ENCODE assay signal across 8 mouse cellular contexts in the genomic region with DNA sequence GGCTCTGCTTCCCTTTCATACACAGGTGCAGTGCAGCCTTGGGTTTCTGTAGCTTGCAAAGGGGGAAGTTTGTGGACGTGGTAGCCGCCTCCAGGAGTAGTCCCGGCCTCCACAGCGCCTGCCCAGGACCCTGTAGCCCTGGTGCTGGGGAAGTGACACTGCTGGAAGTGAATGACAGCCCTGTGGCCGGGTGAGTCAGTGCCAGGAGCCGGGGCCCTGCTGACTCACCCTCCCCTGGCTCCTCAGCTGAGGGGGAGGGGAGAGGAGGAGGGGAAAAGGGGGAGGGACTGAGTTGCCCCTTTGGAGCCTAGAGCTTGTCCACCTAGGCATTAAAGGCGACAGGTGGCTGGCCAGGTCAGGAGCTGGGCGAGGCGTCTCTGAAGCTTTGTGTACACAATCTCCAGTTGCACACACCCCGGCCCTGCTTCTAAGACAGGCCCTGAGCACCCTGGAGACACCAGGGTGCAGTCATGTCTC. TPM values are rescaled to one million over a fixed set of nuclear protein-coding genes. Genes with fewer than 3 reads are reported as not detected.
DNase-seq lines count a peak whose midpoint lies in the region; ATAC-seq and TF ChIP-seq lines count a peak whose summit lies in the region.

No protein-coding gene starts in this region.

- no peak overlapping the region for H3K4me2 ChIP-seq in heart, embryonic 12.5 days
- peak overlapping the region; percentile 26 for H3K4me2 ChIP-seq in limb, embryonic 12.5 days
- peak overlapping the region; percentile 21; the same call in 1 of the 2 replicates for H3K4me2 ChIP-seq in stomach, embryonic 15.5 days

- DNase-seq in 416B (ENCODE audit: low read depth) (peak; percentile 94), ES-E14 (ENCODE audit: low read depth, low spot score) (no peak)
- DNase-seq in embryo, embryonic 11 days, result peak; percentile 71
- peak; percentile 57 for DNase-seq in midbrain, embryonic 10.5 days (ENCODE audit: low spot score)
- no peak for DNase-seq in cerebellum, postnatal 4 days (ENCODE audit: low spot score in 2 of 2)

- H3K27ac ChIP-seq in ES-E14 (ENCODE audit: insufficient read depth, low read depth, low read length, poor library complexity, severe bottlenecking), result peak overlapping the region; percentile 91
- H3K27ac ChIP-seq in heart, embryonic 12.5 days (ENCODE audit: poor library complexity, severe bottlenecking), result 0 out of 2 replicates have a peak overlapping the region, but pooled peaks have one; percentile 13
- peak overlapping the region; percentile 80 for H3K27ac ChIP-seq in limb, embryonic 12.5 days
- H3K27ac ChIP-seq in midbrain, embryonic 10.5 days (replicated peaks), result peak overlapping the region; percentile 91
- peak overlapping the region; percentile 78 for H3K27ac ChIP-seq in stomach, embryonic 15.5 days

- in situ Hi-C loops in ES-E14 (cut with MboI; ENCODE audit: low sequenced_read_pairs in 2 of 2, unreplicated experiment in 2 of 2), result no loop called here

- peaks cover 17 to 43% of the 10 kb centered on the region in 2 experiments for H3K4me1 ChIP-seq in ES-E14 (ENCODE audit: control insufficient read depth in 2 of 2, insufficient read depth in 2 of 2, low read length in 2 of 2, poor library complexity in 1 of 2)
- H3K4me1 ChIP-seq in heart, embryonic 12.5 days (replicated peaks), result peaks cover 28% of the 10 kb centered on the region
- H3K4me1 ChIP-seq in limb, embryonic 12.5 days (replicated peaks), result peaks cover 31% of the 10 kb centered on the region
- peaks cover 55% of the 10 kb centered on the region for H3K4me1 ChIP-seq in midbrain, embryonic 10.5 days
- peaks cover 26% of the 10 kb centered on the region for H3K4me1 ChIP-seq in stomach, embryonic 15.5 days

- H3K9me3 ChIP-seq in ES-E14 (ENCODE audit: control insufficient read depth, insufficient read depth, low read depth, low read length), result no peaks in the 10 kb centered on the region
- no peaks in the 10 kb centered on the region for H3K9me3 ChIP-seq in heart, embryonic 12.5 days (replicated peaks)
- H3K9me3 ChIP-seq in limb, embryonic 12.5 days, result 0 out of 2 replicates have a peak, but pooled peaks cover 5% of the 10 kb centered on the region
- peaks cover 5% of the 10 kb centered on the region; the same call in 1 of the 2 replicates for H3K9me3 ChIP-seq in midbrain, embryonic 10.5 days (replicated peaks)
- no peaks in the 10 kb centered on the region for H3K9me3 ChIP-seq in stomach, embryonic 15.5 days

- H3K9ac ChIP-seq in ES-E14 (ENCODE audit: insufficient read depth, low read depth, low read length, poor library complexity, severe bottlenecking), result no peak overlapping the region; the same call in 1 of the 2 replicates
- peak overlapping the region; percentile 10; the same call in 1 of the 2 replicates for H3K9ac ChIP-seq in heart, embryonic 12.5 days
- H3K9ac ChIP-seq in limb, embryonic 12.5 days (replicated peaks), result peak overlapping the region; percentile 31; the same call in 1 of the 2 replicates
- H3K9ac ChIP-seq in stomach, embryonic 15.5 days, result no peak overlapping the region

- peak; percentile 77 for ATAC-seq in heart, embryonic 12.5 days (ENCODE audit: insufficient number of reproducible peaks, low FRiP score)
- 0 out of 2 replicates have a peak, but pooled peaks have one; percentile 27 for ATAC-seq in limb, embryonic 12.5 days (ENCODE audit: insufficient number of reproducible peaks, insufficient read depth, low FRiP score, low TSS enrichment, low read depth)
- ATAC-seq in stomach, embryonic 15.5 days (ENCODE audit: insufficient read depth, low FRiP score, low read depth), result peak; percentile 83

- 13% methylated on average over 10 of the region's 10 CpGs for WGBS in heart, embryonic 12.5 days
- WGBS in limb, embryonic 12.5 days, result 8% methylated on average over 10 of the region's 10 CpGs
- 5% methylated on average over 10 of the region's 10 CpGs for WGBS in midbrain, embryonic 10.5 days
- 17% methylated on average over 10 of the region's 10 CpGs for WGBS in stomach, embryonic 15.5 days

- peaks cover 10% of the 10 kb centered on the region for H3K36me3 ChIP-seq in ES-E14 (ENCODE audit: control insufficient read depth, insufficient read depth, low read length, poor library complexity, severe bottlenecking)
- peaks cover 21% of the 10 kb centered on the region for H3K36me3 ChIP-seq in heart, embryonic 12.5 days
- peaks cover 24% of the 10 kb centered on the region for H3K36me3 ChIP-seq in limb, embryonic 12.5 days
- peaks cover 36% of the 10 kb centered on the region for H3K36me3 ChIP-seq in midbrain, embryonic 10.5 days
- H3K36me3 ChIP-seq in stomach, embryonic 15.5 days, result no peaks in the 10 kb centered on the region

- H3K27me3 ChIP-seq in heart, embryonic 12.5 days (replicated peaks), result no peaks in the 10 kb centered on the region
- H3K27me3 ChIP-seq in limb, embryonic 12.5 days, result no peaks in the 10 kb centered on the region
- H3K27me3 ChIP-seq in midbrain, embryonic 10.5 days (ENCODE audit: low read depth, poor library complexity, severe bottlenecking), result no peaks in the 10 kb centered on the region
- H3K27me3 ChIP-seq in stomach, embryonic 15.5 days (replicated peaks), result no peaks in the 10 kb centered on the region

- H3K4me3 ChIP-seq in ES-E14 (ENCODE audit: insufficient read depth in 1 of 2, low read depth in 1 of 2, low read length in 2 of 2, poor library complexity in 1 of 2, severe bottlenecking in 1 of 2), result peak overlapping the region; percentile 8 to 28; a peak in 1 of 4 replicates
- no peak overlapping the region for H3K4me3 ChIP-seq in heart, embryonic 12.5 days
- no peak overlapping the region for H3K4me3 ChIP-seq in limb, embryonic 12.5 days (replicated peaks)
- peak overlapping the region; percentile 28 for H3K4me3 ChIP-seq in midbrain, embryonic 10.5 days
- H3K4me3 ChIP-seq in stomach, embryonic 15.5 days (replicated peaks), result no peak overlapping the region

TF ChIP-seq in ES-E14, 5 proteins besides CTCF, POLR2A, EP300 and RAD21:
- TF ChIP-seq ZC3H11A (IDR thresholded peaks at IDR 0.05; ENCODE audit: borderline replicate concordance, low read depth, low read length) (no peak), CHD2 (IDR thresholded peaks at IDR 0.05; ENCODE audit: low read depth, low read length) (0 out of 2 replicates have a peak, but pooled peaks have one; percentile 26), HCFC1 (IDR thresholded peaks at IDR 0.05; ENCODE audit: borderline replicate concordance, insufficient read depth, low read length) (no peak), ZNF384 (IDR thresholded peaks at IDR 0.05; ENCODE audit: low read depth, low read length) (no peak), MAFK (IDR thresholded peaks at IDR 0.05; ENCODE audit: insufficient read depth, low read depth, low read length) (peak; percentile 67)
TF ChIP-seq in ES-E14: peak in this region for 2.

RNA-seq across cellular contexts. Expression of gene Slc6a6, which starts 29.0 kb away (rescaled TPM):
- 150 and 231 TPM in 2 replicates for total RNA-seq in ES-E14 (2012; rRNA removed)
- polyA plus RNA-seq in heart, embryonic 12.5 days (2016; fragmentation: Nextera tagmentation; extraction: Ambion mirVana), result 79.1 and 85.8 TPM in 2 replicates
- 45.4 and 47.1 TPM in 2 replicates for polyA plus RNA-seq in limb, embryonic 12.5 days (2016; fragmentation: Nextera tagmentation; extraction: Ambion mirVana)
- polyA plus RNA-seq in midbrain, embryonic 10.5 days (2016; fragmentation: Nextera tagmentation; extraction: Ambion mirVana), result 49.5 and 63.7 TPM in 2 replicates
- polyA plus RNA-seq in stomach, embryonic 15.5 days (2015; fragmentation: Nextera tagmentation; extraction: Ambion mirVana), result 54.6 and 63.0 TPM in 2 replicates

Comparison
In these comparisons a context has a peak if more than half of its experiments do, and no peak if none do; other contexts are left out.
1. DNase-seq: peak in 416B (single experiment), embryo, embryonic 11 days (single experiment) and midbrain, embryonic 10.5 days (single experiment); none in ES-E14 (single experiment) and cerebellum, postnatal 4 days (0 of 2).
2. H3K27ac ChIP-seq: peak in every context shown above with its lines; median percentile 91 in ES-E14; 91 in midbrain, embryonic 10.5 days; 80 in limb, embryonic 12.5 days; 78 in stomach, embryonic 15.5 days; 13 in heart, embryonic 12.5 days.
3. H3K4me3 ChIP-seq: peak in ES-E14 (2 of 2) and midbrain, embryonic 10.5 days (single experiment); none in heart, embryonic 12.5 days (single experiment), limb, embryonic 12.5 days (single experiment) and stomach, embryonic 15.5 days (single experiment).
4. H3K9ac ChIP-seq: peak in heart, embryonic 12.5 days (single experiment) and limb, embryonic 12.5 days (single experiment); none in ES-E14 (single experiment) and stomach, embryonic 15.5 days (single experiment).
5. ATAC-seq: peak in every context shown above with its lines; median percentile 83 in stomach, embryonic 15.5 days; 77 in heart, embryonic 12.5 days; 27 in limb, embryonic 12.5 days.